Mouse (Mus musculus): Measurements from ENCODE around the gene Reep3. TPM values are rescaled to one million over a fixed set of nuclear protein-coding genes. Genes with fewer than 3 reads are reported as not detected.

The Reep3 gene
- total RNA-seq, 2 experiments from 2014 or later: 40.7 to 41.0 TPM

DNA sequence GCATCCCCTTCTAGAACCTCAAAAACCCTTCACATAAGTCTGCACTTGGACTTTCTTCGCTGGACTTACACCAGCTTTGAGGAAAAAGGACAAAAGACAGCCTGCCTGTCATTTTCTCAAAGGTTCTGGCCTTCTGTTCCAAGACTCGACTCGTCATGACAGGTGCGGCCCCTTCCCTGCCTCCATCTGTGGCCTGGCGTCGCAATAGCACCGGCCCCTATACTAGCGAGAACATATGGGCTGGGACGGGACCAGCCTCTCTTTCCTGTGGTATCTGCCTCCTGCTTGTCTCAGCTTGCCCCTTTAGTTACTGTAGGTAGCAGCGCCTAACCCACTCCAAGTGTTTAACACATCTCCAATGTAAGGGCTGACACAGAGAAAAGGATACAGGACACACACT, 11.6 kb downstream of the Reep3 start:
- no peak for DNase-seq (ENCODE audit: low spot score in 2 of 2)

DNA sequence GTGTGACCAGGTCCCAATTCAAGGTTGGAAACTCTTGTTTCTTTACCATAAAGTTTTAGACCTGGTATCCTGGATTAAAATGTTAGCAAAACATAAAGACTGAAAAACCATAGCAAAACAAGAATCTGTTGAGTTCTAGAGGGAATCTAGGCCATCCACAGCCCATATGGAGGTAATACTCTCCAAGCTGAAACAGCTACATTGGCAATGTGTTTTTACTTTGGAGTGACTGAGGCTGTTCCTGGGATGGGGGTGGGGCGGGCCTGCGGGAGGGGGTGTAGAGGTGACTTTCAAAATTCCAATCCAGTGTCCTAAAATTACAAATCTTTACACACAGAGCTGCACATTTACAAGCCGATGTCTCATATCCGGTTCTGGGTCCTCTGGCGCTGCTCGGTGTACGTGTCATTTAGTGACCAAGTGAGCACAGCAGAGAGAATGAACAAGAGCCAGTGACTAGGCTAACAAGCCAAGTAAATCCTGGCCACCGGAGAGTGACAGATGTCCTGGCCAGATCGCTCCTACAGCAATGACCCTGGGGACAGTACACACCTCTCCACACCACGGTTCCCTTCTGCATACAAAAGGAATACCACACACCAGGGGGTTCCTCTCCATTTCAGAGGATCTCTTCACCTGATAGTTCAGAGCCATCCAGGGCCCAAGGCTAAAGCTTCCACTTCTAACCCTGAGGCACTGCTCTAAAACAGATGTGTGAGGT, 13.1 kb downstream of the Reep3 start:
- DNase-seq (ENCODE audit: low spot score in 2 of 2): no peak

DNA sequence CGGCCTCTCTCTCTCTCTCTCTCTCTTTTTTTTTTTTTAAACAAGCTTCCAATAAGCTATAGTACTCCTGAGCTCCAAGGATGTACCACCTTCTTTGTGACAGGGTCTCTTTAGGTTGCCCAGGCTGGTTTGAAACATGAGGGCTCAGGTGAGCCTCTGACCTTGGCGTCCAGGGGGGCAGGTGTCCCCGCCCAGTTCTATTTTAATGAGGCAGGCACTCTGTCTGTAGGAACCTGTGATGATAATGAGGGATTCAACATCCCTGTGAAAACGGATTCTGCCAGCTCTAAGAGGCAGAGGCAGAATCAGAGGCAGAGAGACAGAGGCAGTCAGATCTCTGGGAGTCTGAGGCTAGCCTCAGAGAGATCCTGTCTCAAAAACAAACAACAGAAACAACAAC, 14.2 kb downstream of the Reep3 start:
- DNase-seq (ENCODE audit: low spot score in 2 of 2): no peak

DNA sequence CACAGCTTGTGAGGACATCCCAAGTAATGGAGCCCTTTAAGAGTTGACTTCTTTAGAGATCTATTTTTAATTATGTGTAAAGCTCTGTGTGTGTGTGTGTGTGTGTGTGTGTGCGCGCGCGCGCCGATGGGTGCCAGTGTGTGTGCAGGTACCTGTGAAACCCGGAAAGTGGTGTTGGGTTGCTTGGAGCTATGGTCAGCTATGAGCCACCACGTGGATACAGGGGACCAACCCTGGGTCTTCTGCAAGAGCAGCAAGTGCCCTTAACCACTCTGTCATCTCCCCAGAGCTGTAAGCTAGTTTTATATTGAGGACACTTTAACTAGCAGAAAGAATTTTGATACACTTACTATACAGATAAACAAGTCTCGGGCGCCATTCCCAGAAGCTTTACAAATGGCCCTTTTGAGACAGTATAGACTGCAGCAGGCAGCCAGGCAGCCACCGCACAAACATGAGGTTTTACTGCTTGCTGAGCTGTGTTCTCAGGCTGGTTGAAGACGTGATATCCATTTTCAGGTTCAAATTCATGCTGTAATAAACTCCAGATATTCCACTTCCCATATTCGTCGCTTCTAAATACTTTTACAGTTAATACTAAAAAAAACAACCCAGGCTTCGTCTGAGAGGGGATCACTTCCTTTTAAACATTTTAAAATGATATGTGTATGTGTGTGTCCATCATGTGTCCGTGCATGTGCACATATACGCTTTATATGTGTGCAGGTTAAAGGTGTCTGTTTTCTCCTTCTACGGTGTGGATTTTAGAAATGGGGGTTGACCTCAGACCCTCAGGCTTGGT, 15.3 kb downstream of the Reep3 start:
- DNase-seq (ENCODE audit: low spot score in 2 of 2): no peak

DNA sequence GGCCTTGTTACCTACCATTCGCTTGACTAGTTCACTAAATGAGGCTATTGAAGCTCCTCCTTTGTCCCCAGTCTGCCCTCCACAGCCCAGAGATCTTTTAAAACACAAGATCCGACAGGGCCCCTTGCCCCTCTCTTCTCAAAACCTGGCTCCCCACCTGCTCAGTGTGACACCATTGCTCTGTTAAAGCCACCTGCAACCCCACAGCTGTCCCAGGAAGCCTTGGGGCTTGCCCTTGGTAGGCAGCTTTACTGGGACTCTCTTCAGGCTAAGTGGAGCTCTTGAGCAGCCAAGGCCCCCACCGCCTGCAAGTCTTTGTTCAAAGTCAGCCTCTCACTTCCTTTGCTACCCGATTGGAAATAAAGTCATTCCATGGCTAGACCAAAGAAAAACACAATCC, 17.7 kb downstream of the Reep3 start:
- DNase-seq (ENCODE audit: low spot score in 2 of 2): no peak

DNA sequence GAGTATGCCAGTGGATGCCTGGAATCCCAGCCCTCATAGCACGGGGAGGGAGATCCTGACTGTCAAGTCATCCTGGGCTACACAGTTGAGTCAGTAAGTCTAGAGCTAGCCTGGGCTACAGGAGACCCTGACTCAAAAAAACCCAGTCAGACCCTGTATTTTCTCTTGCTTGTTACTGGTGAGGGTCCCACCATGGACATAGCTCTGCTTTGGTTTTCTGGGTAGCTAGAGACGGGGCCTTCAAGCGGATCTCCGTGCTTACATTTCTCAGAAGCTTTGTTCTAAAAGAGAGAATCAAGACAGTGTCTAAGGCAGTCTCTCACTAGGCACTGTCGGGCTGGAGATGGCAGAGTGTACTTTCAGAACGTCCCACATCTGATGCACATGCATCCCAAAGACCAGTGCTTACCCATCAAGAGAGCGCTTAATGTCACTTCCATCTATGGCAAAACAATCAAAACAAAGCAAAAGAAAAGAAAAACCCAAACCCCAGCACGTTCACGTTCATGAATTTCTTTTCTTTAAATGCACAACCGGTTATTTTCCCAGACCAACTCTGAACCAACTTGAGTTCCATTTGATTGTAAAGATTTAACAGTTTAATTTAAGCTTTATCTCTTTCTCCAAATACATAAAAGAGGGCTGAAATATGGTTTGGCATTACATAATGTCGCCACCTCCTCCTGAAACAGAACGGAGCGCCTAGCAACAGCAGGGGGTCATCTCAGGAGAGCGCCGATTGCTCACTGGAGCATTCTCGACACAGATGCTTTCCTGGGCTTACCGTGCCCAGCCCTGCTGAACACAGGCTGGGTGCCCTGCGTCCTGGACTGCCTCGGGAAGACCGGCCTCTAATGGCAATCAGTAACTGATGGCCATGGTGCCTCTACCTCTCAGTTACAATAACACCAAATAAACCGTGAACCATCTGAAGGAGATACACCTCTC, 20.5 kb downstream of the Reep3 start:
- DNase-seq (ENCODE audit: low spot score in 2 of 2): no peak

DNA sequence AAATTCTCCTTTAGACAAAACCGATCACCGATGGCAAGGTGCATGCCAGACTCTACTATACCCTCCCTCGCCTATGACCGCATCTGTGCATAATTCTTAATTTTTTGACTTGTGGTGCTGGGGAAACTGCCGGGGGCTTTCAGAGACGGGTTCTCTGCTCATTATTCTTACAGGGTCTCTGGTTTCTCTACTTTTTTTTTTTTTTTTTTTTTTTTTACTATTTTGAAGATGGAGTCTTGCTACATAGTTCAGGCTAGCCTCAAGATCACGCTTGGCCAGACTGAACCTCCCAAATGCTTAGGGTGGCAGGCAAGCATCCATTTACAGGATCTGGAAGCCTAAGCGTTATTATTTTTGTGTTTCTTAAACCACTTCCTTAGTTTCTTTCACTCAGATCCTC, 23.2 kb downstream of the Reep3 start:
- no peak for DNase-seq (ENCODE audit: low spot score in 2 of 2)

DNA sequence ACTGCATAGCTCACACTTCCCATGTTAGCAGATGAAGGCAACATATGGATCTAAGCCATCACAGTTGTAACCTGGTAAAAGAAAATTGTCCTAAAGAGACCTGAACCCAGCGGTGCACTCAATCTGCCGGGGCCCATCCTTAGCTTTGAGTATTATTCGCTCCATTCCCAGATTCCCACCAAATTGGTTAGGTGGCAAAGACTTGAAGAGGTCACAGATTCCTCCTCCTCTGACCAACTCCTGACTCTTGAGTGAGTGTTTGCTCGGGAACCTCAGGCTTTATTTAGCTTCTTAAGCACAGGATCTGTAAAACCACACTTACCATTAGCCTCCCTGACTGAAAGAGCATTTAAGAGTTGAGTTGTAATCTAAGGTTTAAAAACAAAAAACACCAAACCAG, 24.1 kb downstream of the Reep3 start:
- no peak for DNase-seq (ENCODE audit: low spot score in 2 of 2)

DNA sequence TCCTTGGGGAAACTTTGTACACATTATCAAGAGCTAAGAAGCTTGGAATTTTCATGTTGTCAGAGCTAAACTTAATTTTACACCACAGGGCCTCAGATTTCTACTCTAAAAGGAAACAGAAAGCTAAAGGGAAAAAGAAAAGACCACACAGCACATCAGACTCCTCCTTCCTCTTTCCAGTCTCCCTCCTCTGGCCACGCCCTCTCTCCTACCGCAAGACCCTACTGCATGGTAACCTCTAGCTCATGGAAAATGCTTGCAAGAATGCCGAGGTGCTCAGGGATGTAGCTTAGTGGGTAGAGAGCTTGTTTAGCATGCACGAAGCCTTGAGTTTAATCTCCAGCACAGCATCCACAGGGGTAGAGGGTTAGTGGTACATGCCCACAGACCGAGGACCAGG, 24.9 kb downstream of the Reep3 start:
- DNase-seq (ENCODE audit: low spot score in 2 of 2): no peak

DNA sequence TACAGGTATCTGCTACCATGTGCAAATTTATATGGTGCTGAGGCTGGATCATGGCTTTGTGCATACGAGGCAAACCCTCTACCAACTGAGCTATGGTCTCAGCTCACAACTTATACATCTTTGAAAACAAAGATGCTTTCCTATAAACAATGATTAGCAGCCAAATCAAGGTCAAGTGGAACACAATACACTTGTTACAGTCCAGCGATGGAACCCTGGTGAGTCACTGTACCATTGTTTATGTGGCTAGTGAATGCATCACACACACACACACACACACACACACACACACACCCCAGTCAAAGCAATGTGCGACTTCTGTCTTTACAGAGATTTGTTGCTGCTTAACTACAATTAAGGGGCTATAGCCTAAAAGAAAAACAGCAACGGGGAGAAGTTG, 25.4 kb downstream of the Reep3 start:
- DNase-seq (ENCODE audit: low spot score in 2 of 2): no peak

DNA sequence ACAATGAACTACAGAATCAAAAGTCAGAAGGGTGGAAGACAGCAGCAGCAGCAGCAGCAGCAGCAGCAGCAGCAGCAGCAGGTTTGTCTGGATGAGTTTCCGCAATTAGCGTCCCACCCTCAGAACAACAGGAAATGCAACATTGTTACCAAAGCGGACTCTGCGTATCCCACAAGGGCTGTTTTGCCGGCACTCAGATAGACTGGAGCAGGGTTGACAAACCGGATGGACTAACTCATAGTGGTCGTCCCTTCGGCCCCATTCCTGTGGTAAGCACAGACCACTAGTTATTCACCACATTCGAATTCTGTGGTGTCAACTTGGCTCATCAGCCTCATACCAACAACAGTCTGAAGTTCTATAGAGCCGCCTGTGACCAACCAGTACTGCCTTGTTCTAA, 27.7 kb downstream of the Reep3 start:
- no peak for DNase-seq (ENCODE audit: low spot score in 2 of 2)

DNA sequence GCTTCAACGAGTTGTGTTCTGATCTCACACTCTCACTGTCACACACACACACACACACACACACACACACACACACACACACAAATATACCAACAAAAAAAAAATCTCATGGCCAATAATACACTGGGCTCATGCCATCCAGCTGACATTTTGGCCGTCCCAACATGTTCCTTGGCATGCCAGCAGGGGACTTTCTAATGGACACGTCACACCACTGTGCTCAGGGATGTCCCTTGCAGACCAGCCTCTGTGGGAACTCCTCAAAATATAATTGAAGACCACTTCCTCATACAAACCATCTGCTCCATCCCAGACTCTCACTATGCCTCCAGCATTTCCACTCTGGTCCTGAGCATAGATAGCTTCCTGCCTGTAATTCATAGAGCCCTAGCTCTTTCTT, 30.3 kb downstream of the Reep3 start:
- DNase-seq (ENCODE audit: low spot score in 2 of 2): no peak

DNA sequence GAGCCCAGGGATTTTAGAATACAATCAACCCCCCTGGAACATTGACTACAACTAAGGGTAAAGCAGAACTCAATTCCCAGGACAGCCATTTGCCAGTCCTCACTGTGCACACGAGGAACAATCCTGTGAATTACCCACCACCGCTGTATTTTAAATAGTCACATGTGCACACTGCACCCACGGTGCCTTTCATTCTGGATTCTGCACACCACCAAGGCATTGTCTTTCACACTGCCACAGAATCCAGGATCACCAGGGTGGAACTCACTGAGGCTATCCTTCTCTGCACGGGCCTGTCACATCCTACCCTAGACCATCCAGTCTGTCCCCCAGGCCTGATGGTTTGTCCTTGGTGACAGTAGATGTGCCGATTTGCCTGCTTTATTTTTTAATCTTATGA, 30.8 kb downstream of the Reep3 start:
- no peak for DNase-seq (ENCODE audit: low spot score in 2 of 2)

DNA sequence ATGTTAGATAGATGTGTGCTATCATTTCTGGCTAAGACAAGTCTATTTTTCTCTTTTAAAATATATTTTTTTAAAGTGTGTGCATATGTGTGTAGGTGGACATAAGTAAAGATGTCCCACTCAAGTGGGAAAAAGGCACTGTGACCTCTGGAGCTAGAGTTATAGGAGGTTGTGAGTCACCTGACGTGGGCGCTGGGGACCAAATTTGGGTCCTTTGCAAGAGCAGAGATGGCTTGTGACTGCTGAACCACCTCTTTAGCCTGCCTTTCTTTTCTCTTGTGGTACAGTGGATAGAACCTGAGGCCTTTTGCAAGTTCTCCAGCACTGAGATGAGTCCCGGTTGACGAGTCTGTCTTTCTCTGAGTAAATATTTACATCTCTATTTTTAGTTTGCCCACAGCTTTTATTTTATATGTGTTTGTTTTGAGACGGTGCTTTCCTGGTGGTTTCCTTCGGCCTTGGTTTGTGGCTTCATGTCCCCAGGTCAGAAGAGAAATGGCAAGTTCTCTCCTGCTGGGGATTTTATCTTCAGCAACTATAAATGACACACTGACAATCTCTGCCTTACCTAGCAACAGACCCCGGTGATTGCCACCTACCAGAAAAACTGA, 31.4 kb downstream of the Reep3 start:
- no peak for DNase-seq (ENCODE audit: low spot score in 2 of 2)

DNA sequence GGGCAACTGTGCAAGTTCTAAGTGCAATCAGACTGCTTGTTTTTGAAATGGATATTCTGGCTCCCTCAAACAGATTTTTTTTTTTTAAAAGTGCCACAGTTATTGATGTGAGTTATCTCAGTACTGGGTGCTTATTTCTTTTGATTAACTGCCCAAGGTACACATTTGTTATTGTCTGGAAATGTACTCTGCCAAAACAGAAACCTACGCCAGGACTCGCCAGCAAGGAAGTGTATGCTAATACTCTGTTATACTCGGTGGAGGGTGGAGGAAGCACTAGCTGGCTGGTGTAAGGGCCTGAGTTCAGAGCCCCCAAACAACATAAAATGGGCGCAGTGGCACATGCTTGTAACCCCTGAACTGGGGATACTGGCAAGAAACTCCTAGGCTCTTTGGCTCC, 34.9 kb downstream of the Reep3 start:
- no peak for DNase-seq (ENCODE audit: low spot score in 2 of 2)

DNA sequence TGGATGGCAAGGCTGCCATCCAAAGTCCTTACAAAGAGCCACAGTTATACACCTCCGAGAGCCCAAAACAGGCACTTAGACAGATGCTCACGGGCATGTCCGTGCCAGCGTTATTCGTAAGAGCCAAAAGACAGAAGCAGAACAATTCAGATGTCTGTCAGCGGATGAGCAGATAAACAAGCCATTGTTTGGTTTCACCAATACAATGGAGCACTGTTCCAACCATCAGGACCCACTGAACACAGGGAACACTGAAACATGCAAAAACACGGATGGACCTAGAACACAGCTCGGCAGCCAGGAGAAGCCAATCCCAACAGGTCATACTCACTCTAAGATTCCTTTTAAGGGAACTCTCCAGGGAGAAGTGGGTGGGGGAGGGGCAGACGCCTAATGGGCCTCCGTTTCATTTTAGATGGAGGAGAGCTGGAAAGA, 35.4 kb downstream of the Reep3 start:
- no peak for DNase-seq (ENCODE audit: low spot score in 2 of 2)

DNA sequence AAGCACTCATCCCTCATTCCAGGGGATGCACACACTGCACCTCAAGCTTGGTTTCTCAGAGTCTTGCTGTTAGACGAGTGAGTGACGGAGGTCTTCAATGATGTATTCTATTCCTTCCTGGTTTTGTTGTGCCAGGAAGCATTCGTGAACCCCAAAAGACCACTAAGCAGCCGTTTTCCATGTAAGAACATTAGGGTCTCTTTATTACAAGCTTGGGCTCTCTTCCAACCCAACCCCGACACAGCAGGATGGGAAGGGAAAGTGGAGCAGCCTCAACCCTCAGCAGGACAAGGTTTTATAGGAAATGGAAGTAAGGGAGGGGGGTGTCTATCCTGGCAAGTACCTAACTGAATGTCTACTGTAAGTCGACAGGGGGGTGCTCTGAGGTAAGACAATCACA, 38.0 kb downstream of the Reep3 start:
- no peak for DNase-seq (ENCODE audit: low spot score in 2 of 2)

DNA sequence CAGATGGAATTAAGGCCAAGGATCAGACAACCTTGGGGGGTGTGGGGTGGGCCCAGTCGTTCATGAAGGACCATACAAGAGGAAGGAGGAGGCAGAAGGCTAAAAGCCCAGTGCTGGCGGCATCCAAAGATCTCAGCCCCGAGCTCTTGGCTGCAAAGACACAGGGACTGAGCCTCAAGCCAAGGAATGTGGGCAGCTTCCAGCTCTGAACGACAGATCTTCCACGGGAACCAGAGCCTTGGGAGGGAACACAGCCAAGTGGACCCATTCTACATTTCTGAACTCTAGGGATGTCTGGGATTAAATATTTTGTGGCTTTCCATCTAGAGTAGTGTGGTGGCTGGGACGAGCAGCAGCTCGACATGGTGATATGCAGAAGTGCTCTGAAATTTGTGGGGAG, 38.4 kb downstream of the Reep3 start:
- no peak for DNase-seq (ENCODE audit: low spot score in 2 of 2)

DNA sequence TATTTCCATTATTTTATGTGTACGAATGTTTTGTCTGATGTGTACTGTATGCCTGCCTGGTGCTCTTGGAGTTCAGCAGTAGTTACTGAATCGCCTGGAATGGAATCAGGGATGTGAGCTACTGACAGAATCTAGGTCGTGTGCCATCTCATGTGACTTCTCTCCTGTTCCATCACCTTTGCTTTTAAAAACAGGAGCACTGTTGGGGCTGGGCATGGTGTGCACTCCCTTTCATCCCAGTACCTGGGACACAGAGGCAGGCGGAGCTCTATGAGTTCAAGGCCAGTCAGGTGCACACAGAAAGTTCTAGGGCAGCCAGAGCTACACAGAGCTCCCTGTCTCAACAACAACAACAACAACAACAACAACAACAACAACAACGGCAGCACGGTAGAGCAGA, 39.0 kb downstream of the Reep3 start:
- no peak for DNase-seq (ENCODE audit: low spot score in 2 of 2)

DNA sequence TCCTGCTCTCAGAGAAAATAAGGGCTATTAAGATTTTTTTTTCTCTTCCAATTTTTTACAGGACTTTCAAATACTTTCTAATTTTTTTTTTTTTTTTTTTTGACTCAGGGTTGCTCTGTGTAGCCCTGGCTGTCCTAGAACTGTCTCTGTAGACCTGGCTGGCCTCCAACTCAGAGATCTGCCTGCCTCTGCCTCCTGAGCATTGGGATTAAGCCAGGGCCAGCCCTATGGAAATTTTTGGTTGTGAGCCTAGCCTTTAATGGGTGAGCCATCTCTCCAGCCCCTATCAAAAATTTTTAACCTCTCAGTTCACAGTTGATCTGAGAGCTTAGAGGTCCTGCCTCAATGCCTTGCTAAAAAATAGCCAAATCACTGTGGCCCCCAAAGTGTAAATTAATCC, 39.5 kb downstream of the Reep3 start:
- no peak for DNase-seq (ENCODE audit: low spot score in 2 of 2)

Data from adrenal gland, adult 18-20 months (tissue).